Mouse (Mus musculus): Measurements from ENCODE around the gene Maff.

The Maff gene

GRCm38 (mm10) chr15:79364120-79364519, 17.7 kb downstream of the Maff start:
- DNase-seq (ENCODE audit: low spot score in 2 of 2) = no peak

GRCm38 (mm10) chr15:79365068-79365467, 18.6 kb downstream of the Maff start:
- no peak for DNase-seq (ENCODE audit: low spot score in 2 of 2)

GRCm38 (mm10) chr15:79366402-79366801, 20.0 kb downstream of the Maff start:
- no peak for DNase-seq (ENCODE audit: low spot score in 2 of 2)

GRCm38 (mm10) chr15:79368313-79368811, 21.9 kb downstream of the Maff start:
- DNase-seq (ENCODE audit: low spot score in 2 of 2) = no peak

- DNase-seq (ENCODE audit: low spot score in 2 of 2) = no peak
These were observed 22.5 kb downstream of the Maff start for GRCm38 (mm10) chr15:79368861-79369440.

- DNase-seq (ENCODE audit: low spot score in 2 of 2) = no peak
These were observed 23.2 kb downstream of the Maff start for GRCm38 (mm10) chr15:79369452-79370280.

GRCm38 (mm10) chr15:79370281-79370843, 23.9 kb downstream of the Maff start:
- DNase-seq (ENCODE audit: low spot score in 2 of 2) = no peak

GRCm38 (mm10) chr15:79374760-79375159, 28.3 kb downstream of the Maff start:
- DNase-seq (ENCODE audit: low spot score in 2 of 2) = no peak

- DNase-seq (ENCODE audit: low spot score in 2 of 2) = no peak
These were observed 31.3 kb downstream of the Maff start for GRCm38 (mm10) chr15:79377681-79378080.

- DNase-seq (ENCODE audit: low spot score in 2 of 2) = no peak
These were observed 32.2 kb downstream of the Maff start for GRCm38 (mm10) chr15:79378608-79379007.

GRCm38 (mm10) chr15:79379658-79380057, 33.2 kb downstream of the Maff start:
- no peak for DNase-seq (ENCODE audit: low spot score in 2 of 2)

GRCm38 (mm10) chr15:79380468-79381444, 34.3 kb downstream of the Maff start:
- peak; percentile 61 to 76 for DNase-seq (ENCODE audit: low spot score in 2 of 2)

- no peak for DNase-seq (ENCODE audit: low spot score in 2 of 2)
These were observed 35.2 kb downstream of the Maff start for GRCm38 (mm10) chr15:79381644-79382043.

- DNase-seq (ENCODE audit: low spot score in 2 of 2) = no peak
These were observed 40.7 kb downstream of the Maff start for GRCm38 (mm10) chr15:79387081-79387480.

- no peak for DNase-seq (ENCODE audit: low spot score in 2 of 2)
These were observed 41.2 kb downstream of the Maff start for GRCm38 (mm10) chr15:79387611-79388010.

- DNase-seq (ENCODE audit: low spot score in 2 of 2) = no peak
These were observed 41.8 kb downstream of the Maff start for GRCm38 (mm10) chr15:79388171-79388570.

GRCm38 (mm10) chr15:79390434-79390833, 44.0 kb downstream of the Maff start:
- no peak for DNase-seq (ENCODE audit: low spot score in 2 of 2)

GRCm38 (mm10) chr15:79391447-79392093, 45.1 kb downstream of the Maff start:
- peak; percentile 45 to 58 for DNase-seq (ENCODE audit: low spot score in 2 of 2)

GRCm38 (mm10) chr15:79392527-79392926, 46.1 kb downstream of the Maff start:
- DNase-seq (ENCODE audit: low spot score in 2 of 2) = no peak

GRCm38 (mm10) chr15:79393101-79393500, 46.7 kb downstream of the Maff start:
- DNase-seq (ENCODE audit: low spot score in 2 of 2) = no peak

GRCm38 (mm10) chr15:79394842-79395241, 48.4 kb downstream of the Maff start:
- no peak for DNase-seq (ENCODE audit: low spot score in 2 of 2)
